Mouse (Mus musculus) embryonic fibroblast, embryonic 13.5 days (primary cell): Measurements from ENCODE around the gene Gm10842. TPM values are rescaled to one million over a fixed set of nuclear protein-coding genes. Genes with fewer than 3 reads are reported as not detected.

Experiments used
- H3K27ac ChIP-seq: 2 replicates; pipeline ENCODE4 v1.5.1; 2012; ENCODE audit warnings: low read length, control low read depth, inconsistent platforms; ENCODE audit not compliant: insufficient read depth
- H3K4me1 ChIP-seq: 2 replicates; pipeline ENCODE4 v1.6.1; 2011; ENCODE audit warnings: low read length; ENCODE audit not compliant: control insufficient read depth, insufficient read depth
- H3K4me3 ChIP-seq: 2 replicates; pipeline ENCODE4 v1.5.1; 2011; ENCODE audit warnings: mild to moderate bottlenecking, control low read depth, low read length; ENCODE audit not compliant: insufficient read depth
- CTCF ChIP-seq: IDR thresholded peaks from 2 replicates; pipeline ENCODE4 v1.5.1; 2011; ENCODE audit warnings: mild to moderate bottlenecking, control low read depth, low read length, moderate library complexity, borderline replicate concordance; ENCODE audit not compliant: insufficient read depth
- POLR2A ChIP-seq: IDR thresholded peaks from 2 replicates; pipeline ENCODE4 v1.6.1; 2011; ENCODE audit warnings: low read depth, mild to moderate bottlenecking, control low read depth, low read length, moderate library complexity
- polyA plus RNA-seq: library from polyadenylated mRNA; stranded (reverse); fragments of >200 nt; gene quantifications from 2 replicates; pipeline ENCODE4 v1.2.4, GENCODE M21; 2011; ENCODE audit warnings: low read depth; ENCODE audit not compliant: missing spikeins, insufficient read length

Gene Gm10842
- polyA plus RNA-seq, 1 experiment, result not detected

DNA sequence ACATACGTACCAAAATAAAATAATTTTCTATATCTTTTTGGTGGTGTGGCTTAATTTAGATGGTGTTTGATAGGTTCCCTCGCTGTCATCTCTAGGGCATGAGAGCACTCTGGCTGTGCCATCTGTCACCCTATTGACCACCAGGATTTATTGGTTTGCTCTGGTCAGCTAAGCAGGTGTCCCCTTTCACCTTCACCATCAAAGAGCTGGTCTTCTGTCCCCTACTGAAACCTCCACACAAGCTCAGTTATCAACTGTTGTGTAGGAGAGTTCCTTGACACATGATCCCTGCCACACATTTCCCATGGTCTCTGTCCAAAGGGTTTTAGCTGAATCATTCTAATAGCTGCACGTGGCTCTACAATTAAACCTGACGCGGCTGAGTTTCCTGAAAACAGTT, 5.6 kb upstream of the Gm10842 start:
- no peak overlapping the region for H3K4me3 ChIP-seq
- H3K27ac ChIP-seq, result no peak overlapping the region
- no peaks in the 10 kb centered on the region for H3K4me1 ChIP-seq
- TF ChIP-seq POLR2A, result no peak

DNA sequence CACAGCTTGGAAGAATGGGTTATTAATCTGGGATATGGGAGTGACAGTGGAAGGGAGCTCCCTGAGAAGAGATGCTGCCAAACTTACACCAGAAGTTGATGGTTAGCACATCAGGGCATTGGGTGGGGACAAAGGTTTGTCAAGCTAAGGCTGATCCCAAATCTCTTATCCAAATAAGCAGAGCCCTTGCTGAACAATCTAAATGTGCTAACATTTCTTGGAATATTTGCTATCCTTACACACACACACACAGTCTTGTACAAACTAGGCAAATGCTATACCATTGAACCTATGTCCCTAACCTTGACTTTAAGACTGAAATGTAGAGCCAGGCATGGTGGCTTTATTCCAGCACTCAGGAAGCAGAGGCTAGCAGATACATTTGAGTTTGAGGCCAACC, 3.1 kb upstream of the Gm10842 start:
- no peak for TF ChIP-seq CTCF
- TF ChIP-seq POLR2A, result no peak
- no peak overlapping the region for H3K27ac ChIP-seq
- no peaks in the 10 kb centered on the region for H3K4me1 ChIP-seq
- H3K4me3 ChIP-seq, result no peak overlapping the region

DNA sequence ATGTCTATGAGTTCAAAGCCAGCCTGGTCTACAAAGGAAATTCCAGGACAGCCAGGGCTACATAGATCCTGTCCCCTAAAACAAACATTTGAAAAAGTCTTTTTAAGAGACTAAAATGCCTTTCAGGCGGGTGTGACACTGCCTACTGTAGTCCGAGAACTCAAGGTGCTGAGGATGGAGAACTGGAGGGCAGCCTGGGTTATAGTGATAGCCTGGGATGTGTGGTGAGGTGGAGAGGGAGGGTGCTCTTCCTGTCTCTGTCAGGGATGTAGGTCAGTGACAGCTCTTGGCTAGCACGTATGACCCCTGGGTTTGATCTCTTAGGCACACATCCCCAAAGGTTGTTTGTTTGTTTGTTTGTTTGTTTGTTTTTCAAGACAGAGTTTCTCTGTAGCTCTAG, 2.6 kb upstream of the Gm10842 start:
- H3K27ac ChIP-seq, result no peak overlapping the region
- no peak overlapping the region for H3K4me3 ChIP-seq
- H3K4me1 ChIP-seq, result no peaks in the 10 kb centered on the region
- no peak for TF ChIP-seq POLR2A
- TF ChIP-seq CTCF, result no peak

DNA sequence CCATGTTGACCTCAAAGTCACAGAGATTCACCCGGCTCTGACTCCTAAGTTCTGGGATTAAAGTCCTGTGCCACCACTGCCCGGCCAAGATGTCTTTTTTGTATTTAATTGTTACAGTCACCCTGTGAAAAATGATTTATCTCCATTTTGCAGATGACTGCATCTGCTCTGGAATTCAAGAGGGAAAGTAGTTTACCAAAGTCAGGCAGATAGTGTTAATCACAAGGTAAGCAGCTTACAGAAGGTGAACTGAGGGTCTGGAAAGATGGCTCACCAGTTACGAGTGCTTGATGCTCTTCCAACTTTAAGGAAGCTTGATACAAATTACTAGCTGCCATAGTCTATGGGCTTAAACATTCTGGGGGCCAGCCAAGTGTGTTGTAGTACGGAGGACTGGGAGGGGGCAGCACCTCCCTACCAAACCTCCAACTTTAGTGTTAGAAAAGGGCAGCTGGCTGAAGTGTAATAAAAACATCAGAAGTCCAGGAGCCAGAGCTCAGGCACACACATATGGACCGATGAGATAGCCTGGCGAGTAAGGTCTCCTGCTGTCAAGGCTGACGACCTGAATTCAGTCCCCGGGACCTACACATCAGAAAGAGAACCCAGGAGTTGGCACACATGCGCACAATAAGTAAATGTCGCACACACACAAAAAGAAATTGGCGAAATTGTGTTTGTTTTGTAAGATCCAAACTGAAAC, 2.0 kb upstream of the Gm10842 start:
- Histone ChIP-seq H3K4me3 (no peak overlapping the region), H3K4me1 (no peaks in the 10 kb centered on the region)
- TF ChIP-seq POLR2A (no peak), CTCF (no peak)

DNA sequence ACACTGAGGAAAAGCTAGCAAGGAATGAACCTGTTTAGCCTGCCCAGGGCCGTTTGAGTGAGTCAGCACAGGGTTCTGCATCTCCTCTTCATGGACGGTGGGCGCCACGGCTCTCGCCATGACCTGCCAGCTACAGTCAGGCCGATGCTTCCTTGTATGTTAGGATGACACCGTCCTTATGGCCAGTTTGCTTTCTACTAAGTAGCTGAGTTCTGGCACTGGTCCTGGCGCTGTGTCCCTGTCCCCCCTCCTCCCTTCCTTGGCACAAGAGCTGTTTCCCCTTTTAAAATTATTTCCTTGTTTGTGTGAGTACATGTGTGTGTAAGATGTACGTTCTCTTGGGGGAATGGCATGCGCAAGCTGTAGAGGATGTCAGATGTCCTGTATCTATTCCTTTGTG, 1.5 kb upstream of the Gm10842 start:
- TF ChIP-seq CTCF (no peak), POLR2A (no peak)
- Histone ChIP-seq H3K4me1 (no peaks in the 10 kb centered on the region), H3K27ac (no peak overlapping the region), H3K4me3 (no peak overlapping the region)

More for the DNA sequence above, 2.0 kb upstream of the Gm10842 start:
- no peak overlapping the region for H3K27ac ChIP-seq

DNA sequence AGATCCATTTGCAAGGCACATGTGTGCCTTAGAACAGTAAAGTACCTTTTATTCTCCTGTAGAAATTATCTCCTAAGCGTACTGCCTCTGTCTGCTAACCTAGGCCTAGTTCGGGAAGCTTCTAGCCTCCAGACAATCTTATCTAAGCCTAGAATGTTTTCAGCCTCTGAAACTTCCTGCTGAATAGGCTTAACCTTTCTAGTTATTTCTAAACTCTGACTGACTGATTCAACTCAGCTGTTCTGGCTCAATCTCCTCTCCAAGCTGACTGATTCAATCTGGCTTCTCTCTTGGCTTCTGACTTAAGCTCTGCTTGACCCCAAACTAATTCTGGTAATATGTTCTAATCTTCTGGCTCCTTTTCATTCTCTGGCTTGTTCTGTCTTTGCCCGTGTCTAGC, 2.7 kb downstream of the Gm10842 start:
- H3K27ac ChIP-seq, result no peak overlapping the region
- no peak overlapping the region for H3K4me3 ChIP-seq
- TF ChIP-seq POLR2A (no peak), CTCF (no peak)
- 0 out of 2 replicates have a peak, but pooled peaks cover 4% of the 10 kb centered on the region for H3K4me1 ChIP-seq

DNA sequence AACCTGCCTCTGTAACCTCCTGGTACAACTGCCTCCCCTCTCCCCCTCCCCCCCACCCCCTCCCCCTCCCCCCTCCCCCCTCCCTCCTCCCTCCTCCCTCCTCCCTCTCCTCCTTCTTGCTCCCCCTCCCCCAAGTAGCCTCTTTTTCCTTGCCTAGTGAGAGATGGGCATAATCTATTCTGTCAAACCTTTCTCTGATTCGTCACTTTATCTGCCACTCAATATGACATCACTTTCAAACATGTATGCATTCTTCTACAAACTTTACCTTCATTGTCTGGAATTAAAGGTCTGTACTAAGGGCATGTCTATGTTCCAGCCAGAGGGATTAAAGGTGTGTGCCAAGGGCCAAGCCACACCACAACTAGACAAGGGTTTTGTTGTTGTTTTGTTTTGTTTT, 3.1 kb downstream of the Gm10842 start:
- H3K27ac ChIP-seq, result no peak overlapping the region
- H3K4me1 ChIP-seq, result 0 out of 2 replicates have a peak, but pooled peaks cover 4% of the 10 kb centered on the region
- TF ChIP-seq POLR2A, result no peak
- no peak for TF ChIP-seq CTCF
- H3K4me3 ChIP-seq, result no peak overlapping the region

DNA sequence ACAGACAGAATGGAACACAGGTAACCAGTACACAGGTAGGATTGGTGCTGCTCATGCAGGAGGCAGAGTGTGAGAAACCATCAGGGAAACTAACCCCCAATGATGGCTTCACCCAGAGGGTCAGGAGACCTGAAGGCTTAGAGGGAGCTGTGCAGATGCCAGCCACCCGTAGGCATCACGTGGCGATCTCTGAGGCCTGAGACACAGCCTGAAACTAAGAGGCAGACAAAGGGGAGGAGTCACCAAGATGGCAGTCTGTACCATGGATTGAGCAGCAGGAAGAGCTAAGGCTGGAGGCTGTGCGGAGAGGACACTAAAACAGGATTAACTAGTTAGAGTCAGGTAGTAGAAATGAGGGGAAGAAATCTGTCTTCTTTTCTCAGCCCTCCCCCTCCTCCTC, 4.0 kb downstream of the Gm10842 start:
- H3K4me1 ChIP-seq, result 0 out of 2 replicates have a peak, but pooled peaks cover 4% of the 10 kb centered on the region
- no peak overlapping the region for H3K27ac ChIP-seq
- no peak overlapping the region for H3K4me3 ChIP-seq
- TF ChIP-seq POLR2A, result no peak
- no peak for TF ChIP-seq CTCF

DNA sequence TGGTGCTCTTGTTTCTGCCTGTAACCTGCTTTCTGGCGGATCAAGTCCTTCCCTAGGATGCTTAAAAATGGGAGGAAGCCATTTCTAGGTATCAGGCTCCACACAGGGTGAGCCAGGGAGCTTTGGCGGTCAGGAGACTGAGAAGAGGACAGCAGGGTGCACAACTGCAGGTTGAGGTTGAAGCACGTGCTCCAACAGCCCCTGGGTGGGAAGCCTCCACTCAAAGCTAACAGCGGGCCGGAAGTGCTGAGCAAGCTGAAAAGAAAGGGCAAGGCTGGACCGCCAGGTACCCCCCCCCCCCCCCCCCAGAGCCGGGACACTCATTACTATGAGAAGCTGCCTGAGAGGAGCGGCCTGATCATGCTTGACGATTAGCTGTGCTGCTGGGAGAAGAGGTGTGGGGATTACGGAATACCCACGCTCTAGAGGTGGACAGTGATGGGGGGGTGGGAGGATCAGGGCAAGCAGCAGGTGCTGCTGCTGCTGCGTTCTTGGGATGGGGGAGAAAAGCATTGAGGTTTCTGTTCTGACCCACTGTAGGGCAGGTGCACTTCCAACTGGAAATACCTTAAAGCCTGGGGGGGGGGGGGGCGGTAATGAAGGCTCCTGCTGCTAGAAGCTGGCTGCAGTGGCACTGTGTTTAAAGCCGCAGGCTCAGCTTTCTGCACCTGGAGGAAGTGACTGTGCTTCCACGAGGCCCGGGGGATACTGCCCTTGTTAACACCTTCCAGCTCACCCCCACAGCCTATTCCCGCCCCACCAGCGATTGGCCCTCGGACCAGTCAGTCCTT, 4.7 kb downstream of the Gm10842 start:
- no peak overlapping the region for H3K27ac ChIP-seq
- TF ChIP-seq POLR2A, result no peak
- TF ChIP-seq CTCF, result no peak
- H3K4me3 ChIP-seq, result no peak overlapping the region
- 0 out of 2 replicates have a peak, but pooled peaks cover 4% of the 10 kb centered on the region for H3K4me1 ChIP-seq

DNA sequence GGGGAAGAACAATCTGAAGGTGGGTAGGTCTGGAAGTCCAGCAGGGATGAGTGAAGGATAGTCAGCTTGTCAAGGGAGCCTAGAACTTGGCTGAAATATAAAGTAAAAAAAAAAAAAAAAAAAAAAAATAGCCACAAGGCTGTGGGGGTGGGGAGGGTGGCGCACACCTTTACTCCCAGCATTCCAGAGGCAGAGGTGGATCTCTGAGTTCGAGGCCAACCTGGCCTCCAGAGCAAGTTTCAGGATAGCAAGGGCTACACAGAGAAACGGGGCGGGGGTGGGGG, 5.3 kb downstream of the Gm10842 start:
- TF ChIP-seq POLR2A (no peak), CTCF (no peak)
- Histone ChIP-seq H3K27ac (no peak overlapping the region), H3K4me3 (no peak overlapping the region), H3K4me1 (0 out of 2 replicates have a peak, but pooled peaks cover 4% of the 10 kb centered on the region)
